Mouse (Mus musculus) heart, embryonic 11.5 days (tissue): ENCODE results near the gene H2-Oa. TPM values are rescaled to one million over a fixed set of nuclear protein-coding genes. Genes with fewer than 3 reads are reported as not detected.

ENCODE experiments used
- ATAC-seq: fragments of 200-750 bp; cut with Nextera tagmentation; replicated peaks from 2 replicates; pipeline ENCODE4 v1.8.0; 2017; ENCODE audit warnings: moderate library complexity; ENCODE audit not compliant: insufficient number of reproducible peaks, low FRiP score, low TSS enrichment
- H3K27ac ChIP-seq: fragments of 300-500 bp; sonication (generic); 2 replicates; pipeline ENCODE4 v1.5.1; 2014; ENCODE audit warnings: mild to moderate bottlenecking, low read depth, low read length
- H3K27me3 ChIP-seq: fragments of 300-500 bp; sonication (generic); 2 replicates; pipeline ENCODE4 v1.6.1; 2014; ENCODE audit warnings: mild to moderate bottlenecking, low read length, mixed read lengths; ENCODE audit not compliant: control insufficient read depth, insufficient read depth
- H3K36me3 ChIP-seq: fragments of 300-500 bp; sonication (generic); 2 replicates; pipeline ENCODE4 v1.6.1; 2014; ENCODE audit warnings: mild to moderate bottlenecking, low read length, moderate library complexity, mixed read lengths; ENCODE audit not compliant: control insufficient read depth, insufficient read depth
- H3K4me1 ChIP-seq: fragments of 300-500 bp; sonication (generic); 2 replicates; pipeline ENCODE4 v1.6.1; 2014; ENCODE audit warnings: low read length; ENCODE audit not compliant: control insufficient read depth, insufficient read depth
- H3K4me2 ChIP-seq: fragments of 300-500 bp; sonication (generic); 2 replicates; pipeline ENCODE4 v1.6.1; 2014; ENCODE audit warnings: mild to moderate bottlenecking, moderate library complexity
- H3K4me3 ChIP-seq: fragments of 300-500 bp; sonication (generic); 2 replicates; pipeline ENCODE4 v1.5.1; 2014; ENCODE audit warnings: low read depth, low read length
- H3K9ac ChIP-seq: fragments of 300-500 bp; sonication (generic); 2 replicates; pipeline ENCODE4 v1.6.1; 2014; ENCODE audit warnings: mild to moderate bottlenecking, low read depth, low read length, moderate library complexity
- H3K9me3 ChIP-seq: fragments of 300-500 bp; sonication (generic); replicated peaks from 2 replicates; pipeline ENCODE4 v1.6.1; 2016; ENCODE audit warnings: low read length; ENCODE audit not compliant: control insufficient read depth
- WGBS: fragments of 180-500 bp; shearing (Covaris S2); extraction: QIAGEN DNeasy Blood & Tissue Kit; methylation state at CpG from one replicate; pipeline ENCODE4 v1.1.7; 2014; ENCODE audit not compliant: insufficient replicate concordance; 5-methylcytosine and 5-hydroxymethylcytosine counted together
- polyA plus RNA-seq: library from polyadenylated mRNA; unstranded; fragments of >200 nt; fragmentation: Nextera tagmentation; extraction: Ambion mirVana; gene quantifications from 2 replicates; pipeline ENCODE4 v1.2.1, GENCODE M21; 2014

H2-Oa gene
- polyA plus RNA-seq, 1 experiment from 2014 or later: 0.34 TPM

DNA sequence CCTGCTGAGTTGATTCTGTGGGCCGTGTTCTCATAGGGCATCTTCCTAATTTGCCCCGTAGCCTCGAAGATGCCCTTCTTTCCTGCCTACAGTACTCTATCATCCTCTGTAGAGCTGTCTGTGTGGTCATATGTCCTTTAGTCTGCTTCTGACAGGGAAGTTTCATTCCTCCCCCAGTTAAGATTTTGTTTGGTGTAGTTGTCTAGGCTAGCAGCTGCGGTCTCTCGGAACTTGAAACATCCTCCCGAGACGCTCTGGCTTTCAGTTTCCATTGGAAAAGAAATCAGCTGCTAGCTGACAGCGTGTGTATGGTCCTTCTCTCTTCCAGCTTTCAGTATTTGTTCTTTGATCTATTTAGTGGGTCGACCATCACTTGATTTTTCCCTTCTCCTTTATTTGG, 12.7 kb downstream of the H2-Oa start:
- no peak for ATAC-seq
- no peak overlapping the region for H3K4me2 ChIP-seq
- no peak overlapping the region for H3K9ac ChIP-seq
- no peaks in the 10 kb centered on the region for H3K27me3 ChIP-seq
- no peak overlapping the region for H3K27ac ChIP-seq
- H3K36me3 ChIP-seq: no peaks in the 10 kb centered on the region
- H3K9me3 ChIP-seq: no peaks in the 10 kb centered on the region
- 76% methylated on average over 9 of the region's 9 CpGs for WGBS
- H3K4me3 ChIP-seq: no peak overlapping the region
- H3K4me1 ChIP-seq: 0 out of 2 replicates have a peak, but pooled peaks cover 3% of the 10 kb centered on the region

DNA sequence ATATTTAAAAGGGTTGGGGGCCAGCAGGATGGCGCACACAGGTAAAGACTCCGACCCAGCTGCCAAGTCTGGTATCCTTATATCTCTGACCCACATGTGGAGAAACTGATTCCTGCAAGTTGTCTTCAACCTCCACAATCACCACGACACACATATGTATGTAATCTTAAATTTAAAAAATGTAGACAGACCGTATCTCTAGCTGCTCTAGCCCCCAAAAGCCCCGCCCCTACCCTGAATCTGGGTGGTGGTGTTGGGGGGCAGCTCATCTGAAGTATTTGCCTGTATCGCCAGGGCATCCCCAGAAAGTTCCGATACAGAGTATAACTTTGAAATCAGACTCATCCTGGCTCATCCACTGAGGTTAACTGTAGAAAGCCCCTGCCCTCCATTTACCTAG, 14.4 kb downstream of the H2-Oa start:
- H3K4me1 ChIP-seq: 0 out of 2 replicates have a peak, but pooled peaks cover 1% of the 10 kb centered on the region
- no peak overlapping the region for H3K4me3 ChIP-seq
- 82% methylated on average over 7 of the region's 7 CpGs for WGBS
- no peaks in the 10 kb centered on the region for H3K9me3 ChIP-seq
- no peak overlapping the region for H3K4me2 ChIP-seq
- ATAC-seq: no peak
- peaks cover 11% of the 10 kb centered on the region for H3K36me3 ChIP-seq
- no peak overlapping the region for H3K27ac ChIP-seq
- H3K9ac ChIP-seq: no peak overlapping the region
- H3K27me3 ChIP-seq: no peaks in the 10 kb centered on the region

DNA sequence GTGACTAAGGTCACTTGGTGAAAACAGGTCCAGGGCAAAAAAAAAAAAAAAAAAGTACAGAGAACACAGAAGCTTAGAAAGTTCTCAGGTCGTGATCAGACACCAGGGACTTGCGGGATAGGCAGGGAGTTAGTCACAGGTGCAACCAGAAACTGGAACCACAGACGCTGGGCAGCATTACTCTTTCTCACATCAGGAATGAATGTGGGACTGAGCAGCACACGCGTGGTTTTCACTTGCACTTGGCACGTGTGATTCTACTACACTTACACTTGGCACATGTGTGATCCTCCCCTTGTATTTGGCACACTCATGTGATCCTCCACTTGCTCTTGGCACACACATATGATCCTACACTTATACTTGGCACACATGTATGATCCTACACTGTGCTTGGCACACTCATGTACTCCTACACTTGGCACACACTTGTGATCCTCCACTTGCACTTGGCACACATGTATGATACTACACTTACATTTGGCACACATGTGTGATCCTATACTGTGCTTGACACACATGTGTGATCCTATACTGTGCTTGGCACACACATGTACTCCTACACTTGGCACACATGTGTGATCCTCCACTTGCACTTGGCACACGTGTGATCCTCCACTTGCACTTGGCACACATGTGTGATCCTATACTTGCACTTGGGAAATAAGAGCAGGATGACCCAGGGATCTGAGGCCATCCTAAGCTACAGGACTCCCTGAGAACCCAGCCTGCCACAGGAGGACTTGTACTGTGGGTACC, 15.1 kb downstream of the H2-Oa start:
- H3K4me1 ChIP-seq: no peaks in the 10 kb centered on the region
- ATAC-seq: no peak
- WGBS: 78% methylated on average over 7 of the region's 7 CpGs

DNA sequence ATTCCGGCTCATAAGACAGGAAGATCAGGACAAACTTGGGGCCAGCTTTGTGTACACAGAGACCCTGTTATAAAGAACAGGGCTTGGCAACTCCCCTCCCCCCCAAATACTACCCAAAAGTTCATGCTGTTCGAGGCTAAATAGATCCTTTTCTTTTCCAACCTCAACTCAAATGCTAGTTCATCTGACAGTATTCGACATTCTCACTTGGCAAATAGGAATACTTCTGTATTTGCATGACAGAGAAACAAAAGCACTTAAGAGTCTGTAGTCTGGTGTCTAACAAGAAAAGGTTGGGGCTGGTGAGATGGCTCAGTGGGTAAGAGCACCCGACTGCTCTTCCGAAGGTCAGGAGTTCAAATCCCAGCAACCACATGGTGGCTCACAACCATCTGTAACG, 16.3 kb downstream of the H2-Oa start:
- Histone ChIP-seq H3K9ac (no peak overlapping the region), H3K27ac (no peak overlapping the region), H3K9me3 (no peaks in the 10 kb centered on the region), H3K36me3 (peaks cover 30% of the 10 kb centered on the region), H3K27me3 (no peaks in the 10 kb centered on the region), H3K4me2 (no peak overlapping the region), H3K4me1 (no peaks in the 10 kb centered on the region), H3K4me3 (no peak overlapping the region)
- no peak for ATAC-seq
- WGBS: 92% methylated on average over 5 of the region's 6 CpGs

More for the DNA sequence above, 15.1 kb downstream of the H2-Oa start:
- Histone ChIP-seq H3K4me2 (no peak overlapping the region), H3K4me3 (no peak overlapping the region), H3K9me3 (no peaks in the 10 kb centered on the region), H3K27me3 (no peaks in the 10 kb centered on the region), H3K27ac (no peak overlapping the region), H3K9ac (no peak overlapping the region), H3K36me3 (peaks cover 18% of the 10 kb centered on the region)

DNA sequence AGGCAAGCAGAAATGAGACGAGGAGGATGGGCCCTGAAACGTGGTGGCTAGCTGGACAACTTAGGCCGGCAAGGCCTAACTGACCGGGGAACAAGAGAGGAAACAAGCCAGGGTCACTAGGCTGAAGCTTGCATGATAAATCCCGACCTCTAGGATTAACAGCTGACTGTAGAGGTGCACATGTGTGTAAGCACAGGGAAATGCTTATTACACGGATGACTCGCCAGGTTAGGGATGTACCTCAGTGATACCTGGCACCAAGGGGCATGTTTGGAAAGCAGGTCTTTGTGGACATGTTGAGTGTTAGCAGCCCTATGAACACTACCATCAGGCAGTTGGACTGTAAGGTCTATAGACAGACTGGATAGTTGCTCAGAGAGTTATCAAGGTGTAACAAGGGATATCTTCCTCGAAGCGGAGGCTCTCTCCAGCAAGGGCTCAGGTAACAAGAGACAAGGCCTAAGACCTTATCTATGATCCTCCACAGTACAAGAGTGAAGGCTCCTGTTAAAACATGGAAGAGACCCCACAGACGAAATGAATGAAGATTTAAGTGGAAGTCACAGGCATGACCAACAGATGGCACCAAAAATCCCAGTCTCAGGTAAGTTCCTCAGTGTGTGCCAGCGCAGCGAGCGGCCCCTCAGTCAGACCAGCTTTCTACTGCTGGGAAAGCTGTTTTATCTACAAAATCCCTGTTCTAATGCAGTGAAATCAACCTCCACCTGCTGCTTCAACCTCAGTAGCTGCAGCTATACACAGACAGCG, 17.1 kb downstream of the H2-Oa start:
- ATAC-seq: no peak
- Histone ChIP-seq H3K4me3 (no peak overlapping the region), H3K4me2 (no peak overlapping the region), H3K27me3 (no peaks in the 10 kb centered on the region), H3K27ac (no peak overlapping the region), H3K4me1 (no peaks in the 10 kb centered on the region), H3K9me3 (no peaks in the 10 kb centered on the region), H3K9ac (no peak overlapping the region), H3K36me3 (peaks cover 38% of the 10 kb centered on the region)
- 74% methylated on average over 14 of the region's 14 CpGs for WGBS

DNA sequence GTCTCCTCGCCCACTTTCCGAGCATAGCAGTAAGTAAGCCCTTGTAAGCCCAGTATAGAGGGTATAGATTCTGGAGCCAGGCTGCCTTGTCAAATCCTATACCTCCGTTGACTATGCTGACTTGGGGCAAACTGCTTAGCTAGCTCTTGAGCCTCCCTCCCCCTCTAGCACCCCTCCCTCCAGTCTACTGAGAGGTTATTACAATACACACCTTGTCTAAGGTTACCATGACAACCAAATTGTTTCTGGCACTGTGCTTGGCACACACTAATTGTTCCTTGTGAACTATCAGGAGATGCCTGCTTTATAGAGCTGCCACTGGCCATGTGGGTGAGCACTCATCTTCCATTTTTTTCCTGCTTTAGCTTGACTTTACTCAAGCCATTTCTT, 17.7 kb downstream of the H2-Oa start:
- ATAC-seq: no peak
- Histone ChIP-seq H3K9ac (no peak overlapping the region), H3K4me1 (0 out of 2 replicates have a peak, but pooled peaks cover 1% of the 10 kb centered on the region), H3K4me3 (no peak overlapping the region), H3K27ac (no peak overlapping the region), H3K27me3 (no peaks in the 10 kb centered on the region), H3K4me2 (no peak overlapping the region), H3K9me3 (no peaks in the 10 kb centered on the region), H3K36me3 (peaks cover 43% of the 10 kb centered on the region)
- WGBS: 76% methylated on average over 3 of the region's 3 CpGs

DNA sequence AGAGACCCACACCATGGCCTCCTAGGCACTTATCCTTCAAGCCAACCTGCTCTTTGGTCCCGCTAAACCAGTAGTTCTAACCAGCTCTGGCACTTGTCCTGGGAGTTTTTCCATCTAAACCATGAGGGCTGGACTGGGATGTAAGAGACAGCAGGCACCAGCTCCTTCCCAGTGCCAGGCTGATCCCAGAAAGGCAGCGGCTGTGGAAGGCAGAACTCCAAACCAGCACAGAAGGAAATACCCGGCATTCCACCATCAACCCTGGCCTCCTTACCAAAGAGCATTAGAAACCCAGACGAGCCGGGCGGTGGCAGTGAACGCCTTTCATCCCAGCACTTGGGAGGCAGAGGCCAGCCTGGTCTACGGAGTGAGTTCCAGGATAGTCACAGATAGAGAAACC, 18.2 kb downstream of the H2-Oa start:
- WGBS: 47% methylated on average over 8 of the region's 8 CpGs
- H3K27ac ChIP-seq: no peak overlapping the region
- H3K36me3 ChIP-seq: peaks cover 48% of the 10 kb centered on the region
- H3K4me3 ChIP-seq: no peak overlapping the region
- H3K9me3 ChIP-seq: no peaks in the 10 kb centered on the region
- no peak for ATAC-seq
- H3K27me3 ChIP-seq: no peaks in the 10 kb centered on the region
- no peak overlapping the region for H3K4me2 ChIP-seq
- 0 out of 2 replicates have a peak, but pooled peaks cover 5% of the 10 kb centered on the region for H3K4me1 ChIP-seq
- no peak overlapping the region for H3K9ac ChIP-seq

DNA sequence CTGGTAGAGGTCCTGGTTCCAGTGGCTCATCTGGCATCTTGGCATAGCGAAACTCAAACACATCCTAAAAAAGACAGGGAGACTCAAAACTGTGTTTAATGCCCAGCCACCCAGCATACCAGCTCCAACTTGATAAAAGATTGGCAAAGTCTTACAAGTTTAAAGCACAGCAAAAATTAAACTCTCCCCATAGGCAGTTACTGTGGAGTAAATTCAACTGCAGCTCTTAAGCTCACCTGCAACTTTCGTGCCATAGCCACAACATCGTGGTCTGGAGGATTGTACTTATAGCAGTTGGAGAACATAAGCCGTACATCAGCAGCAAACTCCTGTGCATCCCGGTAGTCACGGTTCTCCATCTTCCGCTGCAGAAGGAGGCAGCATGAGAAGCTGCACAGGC, 22.0 kb downstream of the H2-Oa start:
- Histone ChIP-seq H3K27ac (no peak overlapping the region), H3K4me1 (peaks cover 15% of the 10 kb centered on the region), H3K9ac (no peak overlapping the region), H3K9me3 (no peaks in the 10 kb centered on the region), H3K27me3 (no peaks in the 10 kb centered on the region), H3K36me3 (peaks cover 71% of the 10 kb centered on the region), H3K4me2 (no peak overlapping the region), H3K4me3 (no peak overlapping the region)
- WGBS: 95% methylated on average over 7 of the region's 7 CpGs
- ATAC-seq: no peak
